Mouse (Mus musculus) hindbrain, embryonic 11.5 days (tissue): ENCODE results near the gene Mex3d. TPM values are rescaled to one million over a fixed set of nuclear protein-coding genes. Genes with fewer than 3 reads are reported as not detected.

Experiments
- ATAC-seq: fragments of 200-750 bp; cut with Nextera tagmentation; 2 replicates; pipeline ENCODE4 v1.8.0; 2017; ENCODE audit warnings: mild to moderate bottlenecking, moderate TSS enrichment, moderate library complexity; ENCODE audit not compliant: low FRiP score
- DNase-seq: peaks from one replicate; pipeline ENCODE4 v3.0.0-alpha.2; 2015; ENCODE audit warnings: low spot score
- H3K27ac ChIP-seq: fragments of 300-500 bp; sonication (generic); 2 replicates; pipeline ENCODE4 v1.5.1; 2014; ENCODE audit warnings: mild to moderate bottlenecking, low read depth, low read length
- H3K27me3 ChIP-seq: fragments of 300-500 bp; sonication (generic); 2 replicates; pipeline ENCODE4 v1.6.1; 2014; ENCODE audit warnings: mild to moderate bottlenecking, low read length, moderate library complexity, mixed read lengths; ENCODE audit not compliant: control insufficient read depth, insufficient read depth
- H3K36me3 ChIP-seq: fragments of 300-500 bp; sonication (generic); 2 replicates; pipeline ENCODE4 v1.6.1; 2014; ENCODE audit warnings: mild to moderate bottlenecking, low read length, moderate library complexity, mixed read lengths; ENCODE audit not compliant: control insufficient read depth, insufficient read depth
- H3K4me1 ChIP-seq: fragments of 300-500 bp; sonication (generic); replicated peaks from 2 replicates; pipeline ENCODE4 v1.6.1; 2014; ENCODE audit warnings: low read length, mixed read lengths; ENCODE audit not compliant: control insufficient read depth, insufficient read depth
- H3K4me2 ChIP-seq: fragments of 300-500 bp; sonication (generic); replicated peaks from 2 replicates; pipeline ENCODE4 v1.6.1; 2014; ENCODE audit warnings: mild to moderate bottlenecking, low read depth, low read length
- H3K4me3 ChIP-seq: fragments of 300-500 bp; sonication (generic); 2 replicates; pipeline ENCODE4 v1.5.1; 2014; ENCODE audit warnings: low read depth, low read length
- H3K9ac ChIP-seq: fragments of 300-500 bp; sonication (generic); 2 replicates; pipeline ENCODE4 v1.6.1; 2014; ENCODE audit warnings: low read depth, low read length
- H3K9me3 ChIP-seq: fragments of 300-500 bp; sonication (generic); 2 replicates; pipeline ENCODE4 v1.6.1; 2016; ENCODE audit warnings: low read length; ENCODE audit not compliant: control insufficient read depth
- WGBS: fragments of 180-500 bp; shearing (Covaris S2); extraction: QIAGEN DNeasy Blood & Tissue Kit; methylation state at CpG from one replicate; pipeline ENCODE4 v1.1.7; 2014; 5-methylcytosine and 5-hydroxymethylcytosine counted together
- polyA plus RNA-seq: library from polyadenylated mRNA; unstranded; fragments of >200 nt; fragmentation: Nextera tagmentation; extraction: Ambion mirVana; gene quantifications from 2 replicates; pipeline ENCODE4 v1.2.1, GENCODE M21; 2014

Mex3d gene
- 13.4 and 14.7 TPM in 2 replicates for polyA plus RNA-seq

GRCm38 (mm10) chr10:80387522-80387959 lies at the start of gene Mex3d:
Mex3d (minus strand) TSS chr10:80387659.
- peaks cover 12% of the 10 kb centered on the region for H3K4me1 ChIP-seq
- H3K27me3 ChIP-seq, result no peaks in the 10 kb centered on the region
- peak within 1 kb of the TSS; percentile 100 for H3K9ac ChIP-seq
- 0% methylated on average over 1 of the region's 61 CpGs for WGBS
- DNase-seq, result peak; percentile 94
- peaks cover 12% of the 10 kb centered on the region for H3K36me3 ChIP-seq
- peak within 1 kb of the TSS; percentile 99 for H3K27ac ChIP-seq
- peak within 1 kb of the TSS; percentile 87 for H3K4me2 ChIP-seq
- peak; percentile 41 for ATAC-seq
- H3K4me3 ChIP-seq, result peak within 1 kb of the TSS; percentile 98
- no peaks in the 10 kb centered on the region for H3K9me3 ChIP-seq

GRCm38 (mm10) chr10:80436276-80436675 lies 48.8 kb upstream of the Mex3d start:
- Histone ChIP-seq H3K27ac (no peak overlapping the region), H3K27me3 (0 out of 2 replicates have a peak, but pooled peaks cover 2% of the 10 kb centered on the region), H3K36me3 (no peaks in the 10 kb centered on the region), H3K4me1 (0 out of 2 replicates have a peak, but pooled peaks cover 2% of the 10 kb centered on the region), H3K9ac (no peak overlapping the region), H3K4me2 (no peak overlapping the region), H3K4me3 (no peak overlapping the region), H3K9me3 (no peaks in the 10 kb centered on the region)
- 13% methylated on average over 9 of the region's 9 CpGs for WGBS
- no peak for DNase-seq
- ATAC-seq, result no peak

GRCm38 (mm10) chr10:80435764-80436163 lies 48.3 kb upstream of the Mex3d start:
- Histone ChIP-seq H3K9me3 (no peaks in the 10 kb centered on the region), H3K4me1 (0 out of 2 replicates have a peak, but pooled peaks cover 2% of the 10 kb centered on the region), H3K4me2 (no peak overlapping the region), H3K36me3 (no peaks in the 10 kb centered on the region; the same call in 1 of the 2 replicates), H3K27me3 (0 out of 2 replicates have a peak, but pooled peaks cover 2% of the 10 kb centered on the region), H3K4me3 (no peak overlapping the region), H3K9ac (no peak overlapping the region), H3K27ac (no peak overlapping the region)
- DNase-seq, result no peak
- no peak for ATAC-seq
- 50% methylated on average over 7 of the region's 7 CpGs for WGBS

GRCm38 (mm10) chr10:80434823-80435222 lies 47.4 kb upstream of the Mex3d start:
- H3K27ac ChIP-seq, result no peak overlapping the region
- H3K4me2 ChIP-seq, result no peak overlapping the region
- no peaks in the 10 kb centered on the region for H3K9me3 ChIP-seq
- DNase-seq (no peak), ATAC-seq (no peak)
- H3K27me3 ChIP-seq, result 0 out of 2 replicates have a peak, but pooled peaks cover 2% of the 10 kb centered on the region
- WGBS, result 83% methylated on average over 3 of the region's 3 CpGs
- H3K36me3 ChIP-seq, result peaks cover under 1% of the 10 kb centered on the region
- H3K4me1 ChIP-seq, result 0 out of 2 replicates have a peak, but pooled peaks cover 2% of the 10 kb centered on the region
- no peak overlapping the region for H3K4me3 ChIP-seq
- no peak overlapping the region for H3K9ac ChIP-seq

- Histone ChIP-seq H3K4me3 (peak overlapping the region; percentile 98), H3K36me3 (peaks cover 2% of the 10 kb centered on the region), H3K27me3 (0 out of 2 replicates have a peak, but pooled peaks cover 2% of the 10 kb centered on the region), H3K9ac (0 out of 2 replicates have a peak overlapping the region, but pooled peaks have one; percentile 15), H3K4me1 (0 out of 2 replicates have a peak, but pooled peaks cover 2% of the 10 kb centered on the region), H3K27ac (no peak overlapping the region), H3K4me2 (no peak overlapping the region), H3K9me3 (no peaks in the 10 kb centered on the region)
- no peak for DNase-seq
- WGBS, result 10% methylated on average over 8 of the region's 8 CpGs
- ATAC-seq, result no peak; the same call in 1 of the 2 replicates
Measured at GRCm38 (mm10) chr10:80434233-80434592, 46.8 kb upstream of the Mex3d start.

- H3K9me3 ChIP-seq, result no peaks in the 10 kb centered on the region
- H3K9ac ChIP-seq, result peak within 1 kb of the TSS; percentile 99
- peak within 1 kb of the TSS; percentile 98 for H3K4me3 ChIP-seq
- H3K27me3 ChIP-seq, result 0 out of 2 replicates have a peak, but pooled peaks cover 2% of the 10 kb centered on the region
- ATAC-seq (peak; percentile 92), DNase-seq (peak; percentile 95)
- 0% methylated on average over 41 of the region's 61 CpGs for WGBS
- peak within 1 kb of the TSS; percentile 74 for H3K4me2 ChIP-seq
- peak within 1 kb of the TSS; percentile 84 for H3K27ac ChIP-seq
- peaks cover 7% of the 10 kb centered on the region for H3K36me3 ChIP-seq
- 0 out of 2 replicates have a peak, but pooled peaks cover 2% of the 10 kb centered on the region for H3K4me1 ChIP-seq
Measured at GRCm38 (mm10) chr10:80433513-80434232, 46.2 kb upstream of the Mex3d start, which contains the start of gene Tcf3. Tcf3 (minus strand) TSS chr10:80433647.

- Histone ChIP-seq H3K9me3 (no peaks in the 10 kb centered on the region), H3K9ac (peak overlapping the region; percentile 99), H3K4me1 (0 out of 2 replicates have a peak, but pooled peaks cover 2% of the 10 kb centered on the region), H3K4me2 (peak overlapping the region; percentile 74), H3K4me3 (peak overlapping the region; percentile 98), H3K36me3 (peaks cover 11% of the 10 kb centered on the region), H3K27me3 (0 out of 2 replicates have a peak, but pooled peaks cover 2% of the 10 kb centered on the region), H3K27ac (peak overlapping the region; percentile 84)
- ATAC-seq (peak; percentile 41; the same call in 1 of the 2 replicates), DNase-seq (peak; percentile 77)
- WGBS, result under 1% methylated on average over 51 of the region's 60 CpGs
Measured at GRCm38 (mm10) chr10:80432936-80433512, 45.6 kb upstream of the Mex3d start.

GRCm38 (mm10) chr10:80432387-80432785 lies 44.9 kb upstream of the Mex3d start:
- Histone ChIP-seq H3K4me3 (peak overlapping the region; percentile 98), H3K9me3 (no peaks in the 10 kb centered on the region), H3K27me3 (0 out of 2 replicates have a peak, but pooled peaks cover 2% of the 10 kb centered on the region), H3K4me1 (0 out of 2 replicates have a peak, but pooled peaks cover 2% of the 10 kb centered on the region), H3K27ac (peak overlapping the region; percentile 84; the same call in 1 of the 2 replicates), H3K9ac (peak overlapping the region; percentile 99), H3K4me2 (peak overlapping the region; percentile 74), H3K36me3 (peaks cover 16% of the 10 kb centered on the region)
- DNase-seq (no peak), ATAC-seq (no peak)
- WGBS, result 0% methylated on average over 4 of the region's 4 CpGs
